Mouse (Mus musculus): ENCODE measurements around the gene Gas1. TPM values are rescaled to one million over a fixed set of nuclear protein-coding genes. Genes with fewer than 3 reads are reported as not detected.

Gene Gas1
- polyA plus RNA-seq (2015; fragmentation: Nextera tagmentation; extraction: Ambion mirVana), result 3.1 and 4.0 TPM in 2 replicates

- H3K36me3 ChIP-seq (replicated peaks; ENCODE audit: insufficient read depth, low read length), result no peaks in the 10 kb centered on the region
- WGBS (ENCODE audit: insufficient replicate concordance), result under 1% methylated on average over 57 of the region's 59 CpGs
- TF ChIP-seq EP300 (IDR thresholded peaks at IDR 0.05; ENCODE audit: low read depth) (no peak), CTCF (IDR thresholded peaks at IDR 0.05; ENCODE audit: low read depth) (no peak)
- peak within 1 kb of the TSS; percentile 52 for H3K4me3 ChIP-seq (ENCODE audit: low read depth, low read length)
- peak; percentile 46 for DNase-seq
- H3K4me1 ChIP-seq (ENCODE audit: insufficient read depth), result peaks cover 11% of the 10 kb centered on the region; the same call in 1 of the 2 replicates
- peak within 1 kb of the TSS; percentile 48 for H3K9ac ChIP-seq (replicated peaks)
- ATAC-seq, result peak; percentile 57
- peaks cover 53% of the 10 kb centered on the region for H3K27me3 ChIP-seq (ENCODE audit: insufficient read depth, low read length)
- peak within 1 kb of the TSS; percentile 51 for H3K27ac ChIP-seq (ENCODE audit: low read depth)
- no peaks in the 10 kb centered on the region for H3K9me3 ChIP-seq (ENCODE audit: low read length)
- H3K4me2 ChIP-seq (ENCODE audit: low read depth, low read length), result peak within 1 kb of the TSS; percentile 78
Measured at GRCm38 (mm10) chr13:60177106-60177796, at the start of gene Gas1. Gene Gas1, minus strand, starts transcription at chr13:60177365.

GRCm38 (mm10) chr13:60226251-60226836 lies 49.2 kb upstream of the Gas1 start:
- DNase-seq (no peak), ATAC-seq (no peak)
- Histone ChIP-seq H3K9ac (replicated peaks) (no peak overlapping the region), H3K9me3 (ENCODE audit: low read length) (no peaks in the 10 kb centered on the region), H3K4me3 (ENCODE audit: low read depth, low read length) (no peak overlapping the region), H3K27ac (ENCODE audit: low read depth) (no peak overlapping the region), H3K36me3 (replicated peaks; ENCODE audit: insufficient read depth, low read length) (no peaks in the 10 kb centered on the region), H3K4me1 (ENCODE audit: insufficient read depth) (no peaks in the 10 kb centered on the region), H3K4me2 (ENCODE audit: low read depth, low read length) (no peak overlapping the region), H3K27me3 (ENCODE audit: insufficient read depth, low read length) (no peaks in the 10 kb centered on the region)
- WGBS (ENCODE audit: insufficient replicate concordance), result 33% methylated on average over 9 of the region's 9 CpGs
- TF ChIP-seq CTCF (IDR thresholded peaks at IDR 0.05; ENCODE audit: low read depth), result no peak
- no peak for TF ChIP-seq EP300 (IDR thresholded peaks at IDR 0.05; ENCODE audit: low read depth)

GRCm38 (mm10) chr13:60225736-60226135 lies 48.6 kb upstream of the Gas1 start:
- Histone ChIP-seq H3K4me2 (ENCODE audit: low read depth, low read length) (no peak overlapping the region), H3K4me3 (ENCODE audit: low read depth, low read length) (no peak overlapping the region), H3K27ac (ENCODE audit: low read depth) (no peak overlapping the region), H3K4me1 (ENCODE audit: insufficient read depth) (no peaks in the 10 kb centered on the region), H3K27me3 (ENCODE audit: insufficient read depth, low read length) (no peaks in the 10 kb centered on the region), H3K9me3 (ENCODE audit: low read length) (no peaks in the 10 kb centered on the region), H3K36me3 (replicated peaks; ENCODE audit: insufficient read depth, low read length) (no peaks in the 10 kb centered on the region), H3K9ac (replicated peaks) (no peak overlapping the region)
- no peak for DNase-seq
- TF ChIP-seq EP300 (IDR thresholded peaks at IDR 0.05; ENCODE audit: low read depth) (no peak), CTCF (IDR thresholded peaks at IDR 0.05; ENCODE audit: low read depth) (no peak)
- WGBS (ENCODE audit: insufficient replicate concordance), result 72% methylated on average over 1 of the region's 1 CpGs
- ATAC-seq, result no peak

- Histone ChIP-seq H3K4me2 (ENCODE audit: low read depth, low read length) (no peak overlapping the region), H3K9me3 (ENCODE audit: low read length) (no peaks in the 10 kb centered on the region), H3K9ac (replicated peaks) (no peak overlapping the region), H3K4me1 (ENCODE audit: insufficient read depth) (no peaks in the 10 kb centered on the region), H3K27me3 (ENCODE audit: insufficient read depth, low read length) (no peaks in the 10 kb centered on the region), H3K36me3 (replicated peaks; ENCODE audit: insufficient read depth, low read length) (no peaks in the 10 kb centered on the region), H3K4me3 (ENCODE audit: low read depth, low read length) (no peak overlapping the region), H3K27ac (ENCODE audit: low read depth) (no peak overlapping the region)
- no peak for TF ChIP-seq EP300 (IDR thresholded peaks at IDR 0.05; ENCODE audit: low read depth)
- no peak for TF ChIP-seq CTCF (IDR thresholded peaks at IDR 0.05; ENCODE audit: low read depth)
- DNase-seq, result no peak
- no peak for ATAC-seq
- WGBS (ENCODE audit: insufficient replicate concordance), result 72% methylated on average over 5 of the region's 5 CpGs
Measured at GRCm38 (mm10) chr13:60225276-60225675, 48.1 kb upstream of the Gas1 start.

- Histone ChIP-seq H3K27ac (ENCODE audit: low read depth) (no peak overlapping the region), H3K36me3 (replicated peaks; ENCODE audit: insufficient read depth, low read length) (no peaks in the 10 kb centered on the region), H3K4me1 (ENCODE audit: insufficient read depth) (no peaks in the 10 kb centered on the region), H3K4me2 (ENCODE audit: low read depth, low read length) (no peak overlapping the region), H3K9me3 (ENCODE audit: low read length) (no peaks in the 10 kb centered on the region), H3K9ac (replicated peaks) (no peak overlapping the region), H3K27me3 (ENCODE audit: insufficient read depth, low read length) (no peaks in the 10 kb centered on the region), H3K4me3 (ENCODE audit: low read depth, low read length) (no peak overlapping the region)
- 69% methylated on average over 2 of the region's 2 CpGs for WGBS (ENCODE audit: insufficient replicate concordance)
- ATAC-seq (no peak), DNase-seq (no peak)
- TF ChIP-seq CTCF (IDR thresholded peaks at IDR 0.05; ENCODE audit: low read depth) (no peak), EP300 (IDR thresholded peaks at IDR 0.05; ENCODE audit: low read depth) (no peak)
Measured at GRCm38 (mm10) chr13:60223797-60224196, 46.6 kb upstream of the Gas1 start.

- Histone ChIP-seq H3K4me1 (ENCODE audit: insufficient read depth) (no peaks in the 10 kb centered on the region), H3K27ac (ENCODE audit: low read depth) (no peak overlapping the region), H3K4me3 (ENCODE audit: low read depth, low read length) (no peak overlapping the region), H3K9me3 (ENCODE audit: low read length) (no peaks in the 10 kb centered on the region), H3K36me3 (replicated peaks; ENCODE audit: insufficient read depth, low read length) (no peaks in the 10 kb centered on the region), H3K27me3 (ENCODE audit: insufficient read depth, low read length) (no peaks in the 10 kb centered on the region), H3K4me2 (ENCODE audit: low read depth, low read length) (no peak overlapping the region), H3K9ac (replicated peaks) (no peak overlapping the region)
- TF ChIP-seq CTCF (IDR thresholded peaks at IDR 0.05; ENCODE audit: low read depth) (no peak), EP300 (IDR thresholded peaks at IDR 0.05; ENCODE audit: low read depth) (no peak)
- 85% methylated on average over 11 of the region's 11 CpGs for WGBS (ENCODE audit: insufficient replicate concordance)
- ATAC-seq (no peak), DNase-seq (no peak)
Measured at GRCm38 (mm10) chr13:60222336-60222735, 45.2 kb upstream of the Gas1 start.
